Mouse (Mus musculus): ENCODE measurements at regions not wholly inside any gene's neighbourhood (a gene's known extent, or its start where the extent isn't known, plus 50 kb on each side); places are given as distances from the start of the nearest gene placed in this dataset.

- no peak for ATAC-seq (ENCODE audit: low FRiP score, low TSS enrichment)
- no peaks in the 10 kb centered on the region for H3K4me1 ChIP-seq (ENCODE audit: control insufficient read depth, insufficient read depth, low read length)
- 71% methylated on average over 7 of the region's 7 CpGs for WGBS
- no peak overlapping the region for H3K4me2 ChIP-seq (replicated peaks; ENCODE audit: low read depth, low read length)
- no peak overlapping the region for H3K9ac ChIP-seq (ENCODE audit: low read depth, low read length)
- no peaks in the 10 kb centered on the region for H3K36me3 ChIP-seq (ENCODE audit: control insufficient read depth, insufficient read depth, low read length)
- H3K27me3 ChIP-seq (ENCODE audit: control insufficient read depth, insufficient read depth, low read length), result no peaks in the 10 kb centered on the region
- no peak overlapping the region for H3K4me3 ChIP-seq (ENCODE audit: low read length)
- no peaks in the 10 kb centered on the region for H3K9me3 ChIP-seq (ENCODE audit: control insufficient read depth, low read length)
- H3K27ac ChIP-seq (ENCODE audit: low read depth, low read length), result no peak overlapping the region
Observed at GRCm38 (mm10) chr13:71612393-71613179, 350.9 kb downstream of the Irx1 start.

GRCm38 (mm10) chr13:71582486-71582885 lies 381.0 kb downstream of the Irx1 start:
- Histone ChIP-seq H3K4me3 (ENCODE audit: low read length) (no peak overlapping the region), H3K27me3 (ENCODE audit: control insufficient read depth, insufficient read depth, low read length) (no peaks in the 10 kb centered on the region), H3K9me3 (ENCODE audit: control insufficient read depth, low read length) (no peaks in the 10 kb centered on the region), H3K4me1 (ENCODE audit: control insufficient read depth, insufficient read depth, low read length) (no peaks in the 10 kb centered on the region), H3K27ac (ENCODE audit: low read depth, low read length) (no peak overlapping the region), H3K36me3 (ENCODE audit: control insufficient read depth, insufficient read depth, low read length) (no peaks in the 10 kb centered on the region), H3K9ac (ENCODE audit: low read depth, low read length) (no peak overlapping the region), H3K4me2 (replicated peaks; ENCODE audit: low read depth, low read length) (no peak overlapping the region)
- WGBS, result 22% methylated on average over 4 of the region's 4 CpGs
- no peak for ATAC-seq (ENCODE audit: low FRiP score, low TSS enrichment)

DNA sequence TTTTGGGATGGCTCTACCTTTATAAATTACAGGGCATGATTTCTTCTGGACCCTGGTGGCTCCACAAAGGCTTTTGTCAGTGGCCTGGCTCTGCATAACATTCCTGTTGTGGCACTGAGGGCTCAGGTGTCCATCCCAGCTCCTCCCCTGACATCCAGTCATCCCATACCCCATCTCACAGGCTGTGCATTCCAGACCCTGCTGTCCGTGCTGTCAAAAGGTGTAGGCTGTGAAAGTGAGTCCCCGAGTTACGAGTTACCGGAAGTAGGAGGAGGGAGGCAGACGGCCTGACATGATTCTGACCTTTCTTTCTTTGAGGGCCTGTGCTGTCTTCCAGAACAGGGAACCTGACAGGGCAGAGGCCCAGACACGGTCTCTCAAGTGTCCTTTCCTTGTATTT lies 397.6 kb downstream of the Irx1 start:
- 32% methylated on average over 6 of the region's 6 CpGs for WGBS
- no peak overlapping the region for H3K27ac ChIP-seq (ENCODE audit: low read depth, low read length)
- peak; percentile 83; the same call in 1 of the 2 replicates for ATAC-seq (ENCODE audit: low FRiP score, low TSS enrichment)
- H3K9me3 ChIP-seq (ENCODE audit: control insufficient read depth, low read length), result no peaks in the 10 kb centered on the region
- H3K4me3 ChIP-seq (ENCODE audit: low read length), result no peak overlapping the region
- no peak overlapping the region for H3K4me2 ChIP-seq (replicated peaks; ENCODE audit: low read depth, low read length)
- no peaks in the 10 kb centered on the region for H3K36me3 ChIP-seq (ENCODE audit: control insufficient read depth, insufficient read depth, low read length)
- H3K27me3 ChIP-seq (ENCODE audit: control insufficient read depth, insufficient read depth, low read length), result no peaks in the 10 kb centered on the region
- H3K4me1 ChIP-seq (ENCODE audit: control insufficient read depth, insufficient read depth, low read length), result no peaks in the 10 kb centered on the region
- no peak overlapping the region for H3K9ac ChIP-seq (ENCODE audit: low read depth, low read length)

- no peaks in the 10 kb centered on the region for H3K36me3 ChIP-seq (ENCODE audit: control insufficient read depth, insufficient read depth, low read length)
- no peak overlapping the region for H3K4me2 ChIP-seq (replicated peaks; ENCODE audit: low read depth, low read length)
- H3K27me3 ChIP-seq (ENCODE audit: control insufficient read depth, insufficient read depth, low read length), result no peaks in the 10 kb centered on the region
- no peak overlapping the region for H3K4me3 ChIP-seq (ENCODE audit: low read length)
- H3K9me3 ChIP-seq (ENCODE audit: control insufficient read depth, low read length), result no peaks in the 10 kb centered on the region
- H3K9ac ChIP-seq (ENCODE audit: low read depth, low read length), result no peak overlapping the region
- no peaks in the 10 kb centered on the region for H3K4me1 ChIP-seq (ENCODE audit: control insufficient read depth, insufficient read depth, low read length)
- no peak overlapping the region for H3K27ac ChIP-seq (ENCODE audit: low read depth, low read length)
- 58% methylated on average over 7 of the region's 7 CpGs for WGBS
- no peak for ATAC-seq (ENCODE audit: low FRiP score, low TSS enrichment)
Observed at GRCm38 (mm10) chr13:71565388-71565787, 398.1 kb downstream of the Irx1 start.

GRCm38 (mm10) chr13:71558477-71559215 lies 404.9 kb downstream of the Irx1 start:
- no peaks in the 10 kb centered on the region for H3K36me3 ChIP-seq (ENCODE audit: control insufficient read depth, insufficient read depth, low read length)
- no peaks in the 10 kb centered on the region for H3K9me3 ChIP-seq (ENCODE audit: control insufficient read depth, low read length)
- H3K4me3 ChIP-seq (ENCODE audit: low read length), result no peak overlapping the region
- 85% methylated on average over 14 of the region's 14 CpGs for WGBS
- ATAC-seq (ENCODE audit: low FRiP score, low TSS enrichment), result no peak
- no peaks in the 10 kb centered on the region for H3K27me3 ChIP-seq (ENCODE audit: control insufficient read depth, insufficient read depth, low read length)
- H3K4me1 ChIP-seq (ENCODE audit: control insufficient read depth, insufficient read depth, low read length), result no peaks in the 10 kb centered on the region
- H3K9ac ChIP-seq (ENCODE audit: low read depth, low read length), result no peak overlapping the region
- no peak overlapping the region for H3K4me2 ChIP-seq (replicated peaks; ENCODE audit: low read depth, low read length)
- no peak overlapping the region for H3K27ac ChIP-seq (ENCODE audit: low read depth, low read length)

GRCm38 (mm10) chr13:71555471-71555870 lies 408.1 kb downstream of the Irx1 start:
- Histone ChIP-seq H3K36me3 (ENCODE audit: control insufficient read depth, insufficient read depth, low read length) (no peaks in the 10 kb centered on the region), H3K27me3 (ENCODE audit: control insufficient read depth, insufficient read depth, low read length) (no peaks in the 10 kb centered on the region), H3K27ac (ENCODE audit: low read depth, low read length) (no peak overlapping the region), H3K4me3 (ENCODE audit: low read length) (no peak overlapping the region), H3K4me2 (replicated peaks; ENCODE audit: low read depth, low read length) (no peak overlapping the region), H3K4me1 (ENCODE audit: control insufficient read depth, insufficient read depth, low read length) (no peaks in the 10 kb centered on the region), H3K9me3 (ENCODE audit: control insufficient read depth, low read length) (no peaks in the 10 kb centered on the region), H3K9ac (ENCODE audit: low read depth, low read length) (no peak overlapping the region)
- 75% methylated on average over 6 of the region's 6 CpGs for WGBS
- ATAC-seq (ENCODE audit: low FRiP score, low TSS enrichment), result no peak

- H3K36me3 ChIP-seq (ENCODE audit: control insufficient read depth, insufficient read depth, low read length), result no peaks in the 10 kb centered on the region
- H3K9ac ChIP-seq (ENCODE audit: low read depth, low read length), result no peak overlapping the region
- H3K27me3 ChIP-seq (ENCODE audit: control insufficient read depth, insufficient read depth, low read length), result no peaks in the 10 kb centered on the region
- H3K4me2 ChIP-seq (replicated peaks; ENCODE audit: low read depth, low read length), result no peak overlapping the region
- no peaks in the 10 kb centered on the region for H3K4me1 ChIP-seq (ENCODE audit: control insufficient read depth, insufficient read depth, low read length)
- 19% methylated on average over 1 of the region's 1 CpGs for WGBS
- no peak for ATAC-seq (ENCODE audit: low FRiP score, low TSS enrichment)
- no peak overlapping the region for H3K4me3 ChIP-seq (ENCODE audit: low read length)
- H3K9me3 ChIP-seq (ENCODE audit: control insufficient read depth, low read length), result no peaks in the 10 kb centered on the region
- H3K27ac ChIP-seq (ENCODE audit: low read depth, low read length), result no peak overlapping the region
Observed at GRCm38 (mm10) chr13:71550109-71550508, 413.4 kb downstream of the Irx1 start.

GRCm38 (mm10) chr13:71549206-71549831 lies 414.2 kb downstream of the Irx1 start:
- no peaks in the 10 kb centered on the region for H3K27me3 ChIP-seq (ENCODE audit: control insufficient read depth, insufficient read depth, low read length)
- no peak overlapping the region for H3K4me2 ChIP-seq (replicated peaks; ENCODE audit: low read depth, low read length)
- ATAC-seq (ENCODE audit: low FRiP score, low TSS enrichment), result no peak
- 83% methylated on average over 10 of the region's 10 CpGs for WGBS
- no peaks in the 10 kb centered on the region for H3K36me3 ChIP-seq (ENCODE audit: control insufficient read depth, insufficient read depth, low read length)
- no peak overlapping the region for H3K4me3 ChIP-seq (ENCODE audit: low read length)
- H3K27ac ChIP-seq (ENCODE audit: low read depth, low read length), result no peak overlapping the region
- H3K9ac ChIP-seq (ENCODE audit: low read depth, low read length), result no peak overlapping the region
- H3K9me3 ChIP-seq (ENCODE audit: control insufficient read depth, low read length), result no peaks in the 10 kb centered on the region
- H3K4me1 ChIP-seq (ENCODE audit: control insufficient read depth, insufficient read depth, low read length), result no peaks in the 10 kb centered on the region

- H3K36me3 ChIP-seq (ENCODE audit: control insufficient read depth, insufficient read depth, low read length), result no peaks in the 10 kb centered on the region
- no peak for ATAC-seq (ENCODE audit: low FRiP score, low TSS enrichment)
- H3K9me3 ChIP-seq (ENCODE audit: control insufficient read depth, low read length), result no peaks in the 10 kb centered on the region
- H3K27ac ChIP-seq (ENCODE audit: low read depth, low read length), result no peak overlapping the region
- WGBS, result 64% methylated on average over 4 of the region's 4 CpGs
- no peak overlapping the region for H3K9ac ChIP-seq (ENCODE audit: low read depth, low read length)
- H3K4me1 ChIP-seq (ENCODE audit: control insufficient read depth, insufficient read depth, low read length), result no peaks in the 10 kb centered on the region
- no peaks in the 10 kb centered on the region for H3K27me3 ChIP-seq (ENCODE audit: control insufficient read depth, insufficient read depth, low read length)
- H3K4me3 ChIP-seq (ENCODE audit: low read length), result no peak overlapping the region
- H3K4me2 ChIP-seq (replicated peaks; ENCODE audit: low read depth, low read length), result no peak overlapping the region
Observed at GRCm38 (mm10) chr13:71538226-71538625, 425.3 kb downstream of the Irx1 start.
